Mouse (Mus musculus) thymus, adult 2 months (tissue): ENCODE results near the gene Iffo2.

ENCODE experiments used
- CTCF ChIP-seq: fragments of 200-500 bp; IDR thresholded peaks from 2 replicates; pipeline ENCODE4 v1.5.1; 2012; ENCODE audit warnings: mild to moderate bottlenecking, control low read depth, low read length, moderate library complexity, borderline replicate concordance; ENCODE audit not compliant: control insufficient read depth, poor library complexity, insufficient read depth; ENCODE audit errors: extremely low read depth
- POLR2A ChIP-seq: fragments of 200-500 bp; IDR thresholded peaks from 2 replicates; pipeline ENCODE4 v1.6.1; 2012; ENCODE audit warnings: mild to moderate bottlenecking, low read length, control low read depth, moderate library complexity; ENCODE audit not compliant: control insufficient read depth, poor library complexity, insufficient read depth; ENCODE audit errors: extremely low read depth

DNA sequence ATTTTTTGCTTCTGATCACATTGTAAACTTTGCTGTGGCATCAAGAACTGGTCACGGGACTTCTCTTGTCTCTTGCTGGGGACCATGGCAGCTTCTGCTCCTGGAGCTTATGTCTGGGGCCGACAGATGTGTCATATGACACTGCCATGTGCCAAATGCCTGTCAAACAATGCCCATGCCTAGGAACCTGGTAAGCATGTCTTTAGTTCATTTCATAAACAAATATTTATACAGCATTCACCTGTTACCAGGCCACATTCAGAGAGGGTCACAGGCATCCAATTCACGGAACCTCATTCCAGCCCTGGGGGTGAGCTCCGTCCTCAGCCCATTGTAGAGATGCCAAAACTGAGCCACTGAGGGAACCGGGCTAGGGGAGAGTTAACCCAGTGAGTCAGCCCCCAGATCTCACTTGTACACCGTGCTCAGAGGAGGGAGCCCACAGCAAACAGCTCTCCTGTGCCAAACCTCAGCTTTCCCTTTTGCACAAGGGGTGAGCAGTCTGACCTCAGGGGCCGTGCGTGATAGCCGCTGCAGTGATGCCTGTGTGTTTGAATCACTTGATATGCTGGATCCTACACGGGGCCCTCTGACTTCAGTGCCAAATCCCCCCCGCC is 53.4 kb downstream of the Iffo2 start:
- TF ChIP-seq POLR2A = no peak
- TF ChIP-seq CTCF = no peak
